Mouse (Mus musculus) skeletal muscle tissue, adult 2 months (tissue): ENCODE measurements around the gene Gm10401.

Experiments
- DNase-seq: peaks from one replicate; pipeline ENCODE4 v3.0.0-alpha.2; 2012; ENCODE audit warnings: low read depth, low spot score

Gene Gm10401

DNA sequence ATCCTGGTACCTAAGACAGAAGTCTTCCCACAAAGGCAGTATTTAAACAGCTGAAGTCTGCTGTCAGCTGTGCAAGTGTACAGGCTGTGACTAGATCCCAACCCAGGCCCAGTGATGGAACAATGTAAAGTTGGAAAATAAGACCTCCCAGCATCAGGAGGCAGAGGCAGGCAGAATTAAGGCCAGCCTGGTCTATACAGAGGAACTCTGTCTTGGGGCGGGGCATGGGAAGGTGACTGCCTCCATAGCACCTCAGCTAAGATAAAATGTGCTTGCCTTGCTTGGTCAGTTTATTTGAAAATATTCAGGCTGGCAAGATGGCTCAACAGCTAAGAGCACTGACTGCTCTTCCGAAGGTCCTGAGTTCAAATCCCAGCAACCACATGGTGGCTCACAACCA lies 27.6 kb downstream of the Gm10401 start:
- DNase-seq, result no peak

DNA sequence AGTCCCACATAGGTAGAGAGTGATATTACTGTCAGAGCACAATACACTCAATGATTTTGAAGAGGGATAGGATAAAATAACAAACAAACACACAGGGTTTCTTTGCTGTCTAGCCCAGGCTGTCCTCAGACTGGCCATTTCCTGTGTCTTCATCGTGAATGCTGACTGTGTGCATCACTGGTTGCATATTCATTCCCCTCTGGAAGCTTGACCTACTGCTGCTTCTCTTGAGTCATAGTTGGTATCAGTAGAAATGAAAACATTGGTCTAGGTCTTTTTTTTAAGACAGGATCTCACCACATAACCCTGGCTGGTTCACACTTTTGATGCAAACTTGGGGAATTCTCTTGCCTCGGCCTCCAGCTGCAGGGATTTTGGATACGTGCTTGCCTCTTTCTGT lies 28.5 kb downstream of the Gm10401 start:
- no peak for DNase-seq

DNA sequence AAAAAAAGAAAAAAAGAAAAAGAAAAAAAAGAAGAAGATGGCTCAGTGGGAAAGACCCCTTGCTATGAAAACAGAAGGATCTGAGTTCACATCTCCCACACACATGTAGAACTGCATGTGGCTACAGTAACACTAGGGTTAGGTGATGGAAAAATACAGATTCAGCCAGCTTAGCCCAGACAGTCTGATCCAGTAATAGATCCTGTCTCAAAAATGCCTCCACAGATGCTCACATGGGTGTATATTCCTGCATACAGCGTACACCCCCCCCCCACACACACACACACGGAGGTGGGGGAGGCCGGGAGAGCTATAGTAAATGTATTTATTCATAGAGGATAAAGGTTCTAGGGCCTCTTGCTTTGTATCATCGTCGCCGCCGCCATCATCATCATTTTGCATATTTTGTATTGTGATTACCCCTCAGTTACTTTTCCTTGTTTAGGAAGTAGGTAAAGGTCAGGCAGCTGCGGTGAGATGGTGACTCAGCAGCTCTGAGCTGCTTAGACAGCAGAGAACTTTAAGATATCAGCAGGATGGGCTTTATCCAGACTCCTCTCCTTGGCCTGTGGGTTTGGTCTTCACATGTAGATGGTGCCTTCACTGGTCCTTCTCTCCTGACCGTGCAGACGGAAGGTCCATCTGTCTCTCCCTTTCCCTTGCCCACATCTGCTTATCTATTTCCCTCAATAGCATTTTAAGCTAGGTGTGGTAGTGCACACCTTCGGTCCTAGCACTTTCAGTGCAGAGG lies 29.2 kb downstream of the Gm10401 start:
- DNase-seq, result no peak

DNA sequence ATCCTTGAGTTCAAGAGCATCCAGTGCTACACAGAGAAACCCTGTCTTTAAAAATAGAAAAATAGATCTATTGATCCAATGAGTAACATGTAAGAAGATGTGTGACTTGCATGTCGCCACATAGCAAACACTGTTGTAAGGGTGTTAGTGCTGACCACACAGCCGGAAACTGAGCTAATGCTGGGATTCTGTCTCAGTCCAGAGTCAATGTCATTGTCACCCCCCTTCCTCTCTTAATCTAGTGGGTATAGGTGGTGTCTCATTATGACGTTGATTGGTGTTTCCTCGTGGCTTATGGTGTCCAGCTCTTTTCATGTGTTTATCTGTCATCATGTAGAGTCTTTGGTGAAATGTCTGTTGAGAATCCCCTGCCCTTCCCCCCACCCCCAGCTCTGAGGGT lies 31.9 kb downstream of the Gm10401 start:
- DNase-seq, result no peak

DNA sequence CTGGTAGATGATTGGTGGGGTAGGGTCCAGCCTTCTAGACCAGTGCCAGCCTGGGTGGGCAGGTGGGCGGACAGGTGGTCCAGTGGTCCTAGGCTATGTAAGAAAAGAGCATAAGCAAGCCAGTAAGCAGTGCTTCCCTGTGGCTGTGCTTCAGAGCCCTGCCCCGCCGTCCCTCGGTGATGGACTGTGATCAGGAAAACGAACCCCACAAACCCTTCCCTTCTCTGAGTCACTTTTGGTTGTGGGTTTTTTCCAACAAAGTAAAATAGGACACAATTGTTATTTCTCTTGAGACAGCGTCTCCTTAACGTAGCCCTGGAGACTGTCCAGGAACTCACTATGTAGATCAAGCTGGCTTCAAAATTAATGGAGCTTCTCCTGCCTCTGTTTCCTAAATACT lies 34.7 kb downstream of the Gm10401 start:
- no peak for DNase-seq

DNA sequence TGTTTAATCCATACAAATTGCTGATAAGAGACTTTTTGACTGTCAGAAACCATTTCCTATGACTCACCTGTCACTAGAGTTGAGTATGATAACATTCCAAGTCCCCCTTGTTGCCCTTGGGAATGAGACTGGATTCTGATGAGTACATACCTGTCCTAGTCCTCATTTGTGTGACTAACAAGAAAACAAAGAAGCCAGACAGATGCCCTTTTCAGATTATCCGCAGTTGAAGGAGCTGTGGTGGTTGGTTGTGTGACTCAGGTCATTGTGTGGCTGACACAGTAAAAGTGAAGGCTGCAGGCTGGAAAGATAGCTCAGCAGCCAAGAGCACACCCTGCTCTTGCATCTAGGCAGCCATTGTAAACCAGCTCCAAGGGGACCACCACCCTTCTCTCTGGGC lies 35.5 kb downstream of the Gm10401 start:
- DNase-seq, result no peak

DNA sequence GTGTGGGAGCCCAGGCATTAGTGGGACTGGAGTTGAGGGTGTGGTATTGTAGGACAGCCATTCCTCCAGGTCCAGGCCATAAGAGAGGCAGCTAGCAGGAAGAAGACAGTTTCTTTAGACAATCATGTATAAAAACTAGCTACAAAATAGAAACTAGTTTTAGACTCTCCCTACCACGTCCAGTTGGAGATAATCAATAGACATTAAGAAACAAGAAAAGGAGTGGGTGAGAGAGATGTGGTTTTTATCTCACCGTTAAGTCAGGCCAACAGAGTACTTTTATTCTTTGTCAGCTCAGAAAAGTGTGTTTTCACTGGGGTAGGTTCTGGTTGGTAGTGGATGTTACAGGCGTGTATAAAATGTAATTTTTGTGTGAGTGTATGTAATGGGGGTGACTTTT lies 37.1 kb downstream of the Gm10401 start:
- no peak for DNase-seq

DNA sequence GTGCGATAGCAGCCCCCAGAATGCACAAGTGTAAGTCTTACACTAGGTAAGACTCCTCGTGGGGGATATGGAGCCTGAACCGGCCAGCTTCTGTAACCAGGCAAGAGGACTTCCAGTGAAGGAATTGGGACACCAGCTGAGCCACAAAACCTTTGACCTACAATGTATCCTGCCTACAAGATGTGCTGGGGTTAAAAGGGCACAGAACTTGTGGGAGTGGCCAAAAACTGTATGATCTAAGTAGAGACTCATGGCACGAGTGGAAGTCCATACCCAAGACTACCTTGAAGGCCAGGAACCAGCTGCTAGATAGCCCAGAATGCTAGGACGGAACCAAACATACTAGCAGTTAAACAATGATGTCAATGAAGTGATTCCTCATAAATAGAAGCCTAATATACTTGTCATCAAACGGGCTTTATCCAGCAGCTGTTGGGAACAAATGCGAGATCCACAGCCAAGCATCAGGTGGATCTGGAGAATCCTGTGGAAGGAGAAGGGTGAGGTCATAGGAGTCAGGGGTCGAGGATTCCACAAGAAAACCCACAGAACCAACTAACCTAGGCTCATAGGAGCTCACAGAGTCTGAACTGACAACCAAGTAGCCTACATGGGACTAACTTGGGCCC lies 37.9 kb downstream of the Gm10401 start:
- no peak for DNase-seq

DNA sequence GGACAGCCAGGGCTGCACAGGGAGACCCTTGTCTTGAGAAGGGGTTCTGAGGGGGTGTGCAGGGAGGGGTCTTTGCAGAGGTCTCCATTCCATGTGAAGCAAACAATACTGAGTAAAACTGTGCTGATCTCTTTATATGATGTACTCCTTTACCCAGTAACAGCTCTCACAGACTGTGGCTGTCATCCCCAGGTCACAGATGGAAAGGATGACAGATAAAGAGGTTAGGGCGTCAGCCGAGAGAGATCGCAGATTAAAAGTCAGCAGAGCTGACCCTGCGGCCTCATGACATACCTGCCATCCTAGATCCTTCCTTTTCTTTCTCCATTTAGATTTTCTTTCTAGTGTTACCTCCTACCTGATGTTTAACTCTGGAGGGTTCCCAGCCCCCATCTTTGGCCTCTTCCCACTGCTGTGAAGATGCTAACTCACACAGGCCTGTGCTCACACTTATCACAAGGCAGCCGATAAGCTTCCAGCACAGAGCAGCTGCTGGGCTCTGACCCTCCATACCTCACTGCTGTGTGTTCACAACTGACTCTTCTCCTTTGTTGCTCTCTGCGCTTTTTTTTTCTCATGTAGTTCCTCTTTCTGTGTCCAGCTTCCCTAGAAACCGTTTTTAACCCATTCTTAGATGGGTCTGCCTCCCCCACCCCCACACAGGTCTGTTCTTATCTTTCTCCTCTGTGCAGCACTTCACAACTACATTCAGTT lies 39.4 kb downstream of the Gm10401 start:
- no peak for DNase-seq

DNA sequence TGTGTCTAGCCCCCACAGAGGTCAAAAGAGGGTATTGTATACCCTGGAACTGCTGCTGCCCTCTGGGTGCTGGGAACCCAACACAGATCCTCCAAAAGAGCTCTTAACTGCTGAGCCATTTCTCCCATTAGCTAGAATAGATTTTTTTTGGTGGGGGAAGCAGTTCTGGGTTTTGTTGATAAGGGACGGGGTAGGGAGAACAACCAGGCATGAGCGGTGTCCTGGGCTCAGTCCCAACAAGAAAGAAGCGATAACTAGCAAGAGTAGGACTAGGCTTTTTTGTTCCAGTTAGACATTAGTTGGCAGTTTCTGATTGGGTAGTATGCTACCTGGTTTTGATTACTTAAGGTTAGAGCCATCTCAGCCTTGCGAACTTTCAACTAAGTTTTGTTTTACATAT lies 40.9 kb downstream of the Gm10401 start:
- DNase-seq, result no peak

DNA sequence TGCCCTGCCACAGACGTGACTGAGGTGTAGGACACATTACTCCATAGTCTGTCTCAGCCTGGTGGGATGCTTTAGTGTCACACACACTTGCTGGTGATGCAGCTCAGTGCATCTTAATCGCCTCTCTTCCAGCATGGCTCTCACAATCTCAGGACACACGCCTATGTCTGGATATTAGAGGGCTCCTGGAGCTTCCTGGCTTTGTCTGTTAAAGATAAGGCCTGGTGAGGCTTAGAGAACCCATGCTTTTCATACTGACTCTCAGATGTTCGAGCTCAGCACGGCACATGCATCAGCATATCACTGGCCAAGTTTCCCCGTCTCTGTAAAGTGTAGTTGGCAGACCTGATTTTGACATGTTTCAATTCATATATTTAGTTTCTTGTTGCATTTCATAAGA lies 42.7 kb downstream of the Gm10401 start:
- DNase-seq, result no peak

DNA sequence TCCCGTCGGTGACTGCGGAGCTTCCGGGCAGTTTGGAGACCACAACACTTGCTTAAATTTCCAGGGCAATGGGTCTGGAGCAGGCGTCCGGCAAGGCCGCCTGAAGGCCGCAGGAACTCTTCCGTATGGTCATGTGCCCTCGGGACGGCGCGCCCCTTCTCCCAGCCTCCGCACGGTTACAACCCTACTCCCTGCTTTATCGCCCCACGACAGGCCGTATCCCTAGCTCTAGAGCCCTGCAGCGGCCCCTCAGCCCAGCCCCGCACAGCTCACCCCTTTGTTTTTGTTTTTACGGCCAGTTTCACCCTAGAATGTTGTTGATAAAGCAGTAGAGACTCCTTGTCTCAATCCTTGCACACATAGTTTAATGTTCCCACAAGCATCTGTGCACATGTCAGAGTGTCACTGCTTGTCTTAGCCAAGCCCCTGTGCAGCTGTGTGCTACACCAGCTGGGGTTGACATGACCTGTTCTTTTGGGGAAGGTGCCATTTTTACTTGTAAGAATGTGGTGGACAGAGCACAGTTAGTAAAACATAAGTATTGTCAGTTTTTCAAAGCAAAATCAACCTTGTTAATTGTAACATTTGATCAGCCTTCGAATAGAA lies 44.2 kb downstream of the Gm10401 start:
- DNase-seq, result no peak

DNA sequence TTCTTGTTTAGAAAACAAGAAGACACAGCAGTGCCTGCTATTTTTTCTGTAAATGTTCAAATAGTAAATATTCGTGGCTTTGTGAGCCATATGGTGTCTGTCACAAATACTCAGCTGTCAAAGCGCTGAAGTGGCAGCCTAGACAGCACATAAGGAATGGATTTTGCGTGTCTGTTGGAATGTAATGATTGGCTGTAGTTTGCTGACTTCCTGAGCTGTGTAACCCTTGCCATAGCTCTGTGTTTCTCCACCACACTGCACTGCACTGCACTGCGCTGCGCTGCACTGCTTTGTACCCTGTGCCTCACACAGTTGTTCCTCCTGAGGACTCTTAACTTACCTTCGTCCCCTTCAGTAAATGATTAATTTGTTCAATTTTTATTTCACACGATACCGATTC lies 45.5 kb downstream of the Gm10401 start:
- no peak for DNase-seq

DNA sequence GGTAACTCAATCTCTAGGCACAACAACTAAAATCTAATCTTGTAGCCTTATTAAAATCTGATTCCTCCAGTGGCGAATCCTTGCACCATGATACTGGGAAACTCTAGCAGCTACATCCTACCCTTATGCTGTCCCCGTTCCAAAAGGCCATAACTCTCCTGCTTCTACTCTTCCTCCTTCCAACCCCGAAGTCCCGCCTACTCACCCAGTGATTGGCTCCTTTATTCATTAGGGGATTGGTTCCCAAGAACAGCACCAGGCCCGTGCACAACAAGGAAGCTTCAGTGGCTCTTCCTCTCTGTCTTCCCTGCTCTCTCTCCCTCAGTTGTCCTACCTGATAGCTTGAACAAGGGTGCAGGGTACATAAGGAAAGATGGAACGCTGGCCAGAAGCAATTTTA lies 47.3 kb downstream of the Gm10401 start:
- DNase-seq, result no peak

DNA sequence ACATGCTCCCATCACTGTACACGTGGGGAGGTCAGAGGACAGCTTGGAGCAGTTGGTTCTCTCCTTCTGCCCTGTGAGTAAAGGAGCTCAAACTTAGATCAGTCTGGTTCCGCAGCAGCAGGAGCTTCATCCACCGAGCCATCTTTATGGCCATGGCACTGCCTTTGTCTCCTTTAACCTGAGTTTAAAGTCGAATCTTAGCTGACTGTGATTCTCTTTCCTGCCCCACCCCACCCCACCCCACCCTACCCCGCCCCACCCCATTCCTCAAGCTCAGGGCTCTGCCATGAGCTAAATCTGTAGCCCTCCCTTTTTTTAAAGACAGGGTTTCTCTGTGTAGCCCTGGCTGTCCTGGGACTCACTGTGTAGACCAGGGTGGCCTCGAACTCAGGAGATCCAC lies 48.4 kb downstream of the Gm10401 start:
- DNase-seq, result no peak
